Mouse (Mus musculus) C2C12 (cell line): ENCODE results near the gene Mcu.

Experiments
- CTCF ChIP-seq: IDR thresholded peaks from one replicate; pipeline ENCODE4 v1.5.1; 2011; ENCODE audit not compliant: control insufficient read depth, insufficient read depth, insufficient read length
- FOSL1 ChIP-seq: IDR thresholded peaks from one replicate; pipeline ENCODE4 v1.8.0; 2011; ENCODE audit warnings: mild to moderate bottlenecking, low read length; ENCODE audit not compliant: poor library complexity, insufficient read depth, severe bottlenecking
- MYOD1 ChIP-seq: IDR thresholded peaks from one replicate; pipeline ENCODE4 v1.6.1; 2011; ENCODE audit warnings: low read depth; ENCODE audit not compliant: control insufficient read depth, insufficient read length
- USF1 ChIP-seq: IDR thresholded peaks from one replicate; pipeline ENCODE4 v1.6.1; 2011; ENCODE audit warnings: low read depth, mild to moderate bottlenecking, control low read depth, moderate library complexity

- TF ChIP-seq CTCF (no peak), MYOD1 (no peak), USF1 (no peak), FOSL1 (no peak)
Observed at GRCm38 (mm10) chr10:59447546-59447945, 168.9 kb downstream of the Mcu start.
